Mouse (Mus musculus): ENCODE measurements around the gene Klra8.
"Not testable (repeated sequence)": the region's sequence is repeated elsewhere in the genome, so short reads cannot be mapped to it uniquely, and the experiment has no call there.

The Klra8 gene

GRCm38 (mm10) chr6:130129798-130130197 is at the start of gene Klra8:
Gene Klra8, minus strand, starts transcription at chr6:130129898.
- DNase-seq (ENCODE audit: low spot score in 2 of 2): not testable (repeated sequence)

GRCm38 (mm10) chr6:130110485-130110884 is 19.2 kb downstream of the Klra8 start:
- no peak for DNase-seq (ENCODE audit: low spot score in 2 of 2)

- not testable (repeated sequence) for DNase-seq (ENCODE audit: low spot score in 2 of 2)
These were observed 27.0 kb downstream of the Klra8 start for GRCm38 (mm10) chr6:130102743-130103142.

GRCm38 (mm10) chr6:130092336-130092948 is 37.3 kb downstream of the Klra8 start:
- no peak for DNase-seq (ENCODE audit: low spot score in 2 of 2)

GRCm38 (mm10) chr6:130067171-130067570 is 62.5 kb downstream of the Klra8 start, which contains the start of gene Klra4:
Gene Klra4, minus strand, starts transcription at chr6:130067271.
- not testable (repeated sequence) for DNase-seq (ENCODE audit: low spot score in 2 of 2)
